Mouse (Mus musculus): ENCODE measurements around the gene Dtx1. TPM values are rescaled to one million over a fixed set of nuclear protein-coding genes. Genes with fewer than 3 reads are reported as not detected.

Dtx1 gene
- total RNA-seq (2015): 0.10 TPM in 1 of 2 replicates, not detected in the other
- not detected in 2 replicates for total RNA-seq (2017)

- ATAC-seq (replicated peaks; ENCODE audit: poor library complexity): no peak
Measured at GRCm38 (mm10) chr5:120711827-120712226, at the start of gene Dtx1. Dtx1 (minus strand) TSS chr5:120711927.

DNA sequence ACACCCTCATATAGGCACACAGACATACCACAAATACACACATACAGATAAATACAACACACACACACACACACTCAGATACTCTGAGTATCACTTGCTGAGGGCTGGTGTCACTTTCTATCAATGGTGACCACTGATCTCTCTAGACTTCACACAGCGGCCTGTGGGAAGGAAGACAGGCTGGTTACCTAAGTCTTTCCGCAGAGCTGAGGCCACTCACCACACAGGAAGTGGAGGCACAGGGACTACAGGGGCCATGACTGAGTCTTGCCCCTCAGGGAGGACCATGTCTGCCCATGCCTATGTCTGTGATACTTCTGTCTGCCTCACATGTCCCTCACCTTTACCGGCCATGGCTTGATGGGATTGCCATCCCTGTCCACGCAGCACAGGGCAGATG is 42.5 kb upstream of the Dtx1 start:
- peak; percentile 69 for ATAC-seq (replicated peaks; ENCODE audit: poor library complexity)

GRCm38 (mm10) chr5:120752786-120753185 is 41.1 kb upstream of the Dtx1 start:
- no peak for ATAC-seq (replicated peaks; ENCODE audit: poor library complexity)

GRCm38 (mm10) chr5:120751206-120751605 is 39.5 kb upstream of the Dtx1 start:
- no peak for ATAC-seq (replicated peaks; ENCODE audit: poor library complexity)

DNA sequence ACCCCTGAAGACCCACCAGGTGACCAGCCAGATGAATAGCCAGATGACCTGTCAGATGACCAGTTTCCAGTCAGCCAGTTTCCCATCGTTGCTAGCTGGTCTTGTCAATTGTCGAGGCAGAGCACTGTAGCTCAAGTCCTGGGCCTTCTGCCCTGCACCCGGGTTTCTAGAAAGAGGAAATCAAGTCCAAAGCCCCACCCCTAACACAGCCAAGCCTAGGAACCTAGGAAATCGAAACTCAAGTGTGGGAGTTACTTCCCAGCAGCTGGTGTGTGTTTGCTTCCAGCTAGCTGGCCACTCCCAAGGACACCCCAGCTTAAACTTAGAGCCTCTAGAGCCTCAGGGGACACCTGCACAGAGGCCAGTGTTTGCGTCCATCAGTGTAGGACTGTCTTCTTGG is 38.0 kb upstream of the Dtx1 start, which contains the start of gene Oas2:
Gene Oas2 (minus strand): TSS at position 166 of the 400 bp plus-strand sequence.
- ATAC-seq (replicated peaks; ENCODE audit: poor library complexity): peak; percentile 71

DNA sequence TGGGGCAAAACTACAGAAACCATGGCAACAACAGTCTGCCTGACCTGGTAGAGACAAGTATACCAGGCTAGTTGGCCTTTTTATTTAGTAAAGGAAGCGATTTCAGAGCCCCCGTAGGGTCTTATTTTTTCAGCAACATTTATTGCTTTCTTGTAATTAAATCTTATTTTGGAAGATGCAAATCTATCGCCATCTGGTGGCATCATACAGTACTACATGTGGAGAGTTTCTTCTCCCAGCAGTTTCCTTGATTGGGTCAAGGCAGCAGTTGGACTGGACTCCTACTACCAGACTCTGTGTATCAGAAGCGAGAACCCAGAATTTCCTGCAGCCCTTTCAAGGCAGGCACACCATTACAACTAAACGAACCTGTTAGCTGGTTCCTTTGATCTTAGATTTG is 34.7 kb upstream of the Dtx1 start:
- ATAC-seq (replicated peaks; ENCODE audit: poor library complexity): 0 out of 2 replicates have a peak, but pooled peaks have one; percentile 40

- ATAC-seq (replicated peaks; ENCODE audit: poor library complexity): peak; percentile 85
Measured at GRCm38 (mm10) chr5:120742125-120742524, 30.4 kb upstream of the Dtx1 start.

- ATAC-seq (replicated peaks; ENCODE audit: poor library complexity): no peak
Measured at GRCm38 (mm10) chr5:120734380-120734990, 22.8 kb upstream of the Dtx1 start.

DNA sequence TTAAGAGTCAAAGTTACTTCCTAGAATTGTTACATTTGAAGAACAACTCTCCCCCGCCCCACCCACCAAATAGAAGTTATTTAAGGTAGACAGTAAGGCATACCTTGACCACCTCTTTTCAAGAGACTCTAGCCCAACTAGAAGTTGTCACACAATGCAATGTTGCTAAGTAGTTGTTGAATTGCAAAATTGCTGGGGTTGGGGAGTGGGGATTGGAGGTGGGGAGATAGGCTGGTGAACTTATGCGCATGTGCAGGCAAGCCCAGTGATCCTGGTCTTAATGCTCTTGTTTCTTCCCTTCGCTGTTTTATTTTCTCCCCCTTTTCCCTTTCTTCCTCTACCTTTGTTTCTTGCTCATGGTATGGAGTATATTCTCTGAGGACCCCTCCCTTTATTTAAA is 22.0 kb upstream of the Dtx1 start:
- ATAC-seq (replicated peaks; ENCODE audit: poor library complexity): no peak

GRCm38 (mm10) chr5:120732740-120733139 is 21.0 kb upstream of the Dtx1 start:
- no peak for ATAC-seq (replicated peaks; ENCODE audit: poor library complexity)

GRCm38 (mm10) chr5:120729319-120729718 is 17.6 kb upstream of the Dtx1 start:
- ATAC-seq (replicated peaks; ENCODE audit: poor library complexity): no peak

- ATAC-seq (replicated peaks; ENCODE audit: poor library complexity): no peak
Measured at GRCm38 (mm10) chr5:120725811-120726455, 14.2 kb upstream of the Dtx1 start.

DNA sequence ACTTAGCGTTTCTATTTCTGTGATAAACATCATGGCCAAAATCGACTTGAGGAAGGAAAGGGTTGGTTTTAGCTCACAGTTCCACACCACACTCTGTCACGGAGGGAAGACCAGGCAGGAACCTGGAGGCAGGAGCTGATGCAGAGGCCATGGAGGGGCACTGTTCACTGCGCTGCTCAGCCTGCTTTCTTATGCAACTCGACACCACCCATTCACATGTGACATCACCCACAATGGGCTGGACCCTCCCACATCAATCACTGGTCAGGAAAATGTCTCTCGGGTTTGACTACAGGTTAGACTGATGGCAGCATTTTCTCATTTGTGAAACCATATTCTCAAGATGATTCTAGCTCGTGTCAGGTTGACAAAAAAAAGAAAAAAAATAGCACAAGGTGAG is 9.3 kb upstream of the Dtx1 start:
- ATAC-seq (replicated peaks; ENCODE audit: poor library complexity): no peak

DNA sequence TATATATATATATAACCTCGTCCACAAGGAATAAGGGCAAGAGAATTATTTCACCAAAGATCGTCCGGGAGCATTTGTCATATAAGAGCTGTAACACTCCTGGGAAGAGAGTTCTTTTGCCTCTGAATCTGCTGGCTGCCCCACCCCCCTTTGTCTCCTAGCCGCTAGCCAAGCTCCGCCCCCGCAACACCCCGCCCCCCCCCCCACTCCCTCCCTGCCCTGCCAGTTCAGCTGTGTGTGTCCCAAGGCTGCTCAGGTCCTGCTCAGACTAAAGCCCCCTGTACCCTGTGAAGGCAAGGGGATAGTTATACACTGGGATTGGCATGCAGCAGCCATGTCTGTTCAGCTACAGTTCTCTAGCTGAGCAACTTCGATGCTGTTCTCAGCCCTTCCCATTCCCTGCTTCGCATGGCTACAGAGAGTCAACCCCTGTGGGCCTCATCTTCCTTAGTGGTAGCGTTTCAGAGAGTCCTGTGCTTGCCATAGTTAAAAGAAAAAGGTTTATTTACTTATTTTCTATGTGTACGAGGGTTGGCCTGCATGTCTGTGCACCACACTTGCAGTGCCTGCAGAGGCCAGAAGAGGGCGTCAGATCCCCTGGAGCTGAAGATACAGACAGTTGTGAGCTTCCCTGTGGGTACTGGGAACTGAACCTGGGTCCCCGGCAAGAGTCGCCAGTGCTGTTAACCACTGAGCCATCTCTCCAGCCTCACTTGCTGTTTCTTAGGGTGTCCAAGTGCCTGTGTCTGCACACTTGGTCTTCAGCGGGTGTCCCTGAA is 7.1 kb upstream of the Dtx1 start:
- ATAC-seq (replicated peaks; ENCODE audit: poor library complexity): no peak

- no peak for ATAC-seq (replicated peaks; ENCODE audit: poor library complexity)
Measured at GRCm38 (mm10) chr5:120717136-120717535, 5.4 kb upstream of the Dtx1 start.

DNA sequence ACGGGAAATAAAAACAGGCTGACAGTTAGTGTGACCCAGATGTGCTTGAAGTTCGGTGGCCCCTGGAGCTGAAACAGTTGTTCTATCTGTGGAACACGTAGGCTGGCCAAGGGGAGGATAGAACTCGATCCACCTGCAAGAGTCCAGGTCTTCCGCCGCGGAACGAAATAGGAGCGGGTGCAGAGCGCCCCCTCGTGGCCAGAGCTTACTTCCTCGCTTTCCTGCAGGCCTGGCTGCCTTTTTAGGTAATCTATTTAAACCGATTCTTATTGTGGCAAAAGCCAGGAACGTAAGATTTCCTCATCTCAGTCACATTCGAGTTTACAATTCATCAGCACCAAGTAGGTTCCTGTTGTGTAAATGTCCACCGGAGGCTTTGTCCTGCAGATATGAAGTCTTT is 2.6 kb upstream of the Dtx1 start:
- ATAC-seq (replicated peaks; ENCODE audit: poor library complexity): peak; percentile 78

DNA sequence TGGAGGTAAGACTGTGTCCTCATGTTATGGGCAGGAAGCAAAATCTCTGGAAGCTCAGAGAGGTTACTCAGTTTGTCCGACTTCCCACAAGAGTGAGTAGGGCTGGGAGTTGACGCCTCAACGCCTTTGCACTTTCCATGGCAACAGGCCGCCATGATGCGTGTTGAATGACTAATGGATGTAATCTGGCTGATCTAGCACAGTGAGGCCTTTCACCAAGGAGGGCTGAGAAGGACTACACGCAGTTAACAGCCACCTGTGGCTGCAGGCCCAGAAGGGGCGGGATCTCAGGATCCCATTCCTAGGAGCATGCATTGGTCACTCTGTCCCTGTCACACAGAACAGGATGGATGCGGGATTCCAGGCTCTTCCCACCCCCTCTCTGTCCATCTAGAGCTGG is 994 bp upstream of the Dtx1 start:
- no peak for ATAC-seq (replicated peaks; ENCODE audit: poor library complexity)

GRCm38 (mm10) chr5:120711416-120711815 is 311 bp downstream of the Dtx1 start:
- ATAC-seq (replicated peaks; ENCODE audit: poor library complexity): no peak; the same call in 1 of the 2 replicates

DNA sequence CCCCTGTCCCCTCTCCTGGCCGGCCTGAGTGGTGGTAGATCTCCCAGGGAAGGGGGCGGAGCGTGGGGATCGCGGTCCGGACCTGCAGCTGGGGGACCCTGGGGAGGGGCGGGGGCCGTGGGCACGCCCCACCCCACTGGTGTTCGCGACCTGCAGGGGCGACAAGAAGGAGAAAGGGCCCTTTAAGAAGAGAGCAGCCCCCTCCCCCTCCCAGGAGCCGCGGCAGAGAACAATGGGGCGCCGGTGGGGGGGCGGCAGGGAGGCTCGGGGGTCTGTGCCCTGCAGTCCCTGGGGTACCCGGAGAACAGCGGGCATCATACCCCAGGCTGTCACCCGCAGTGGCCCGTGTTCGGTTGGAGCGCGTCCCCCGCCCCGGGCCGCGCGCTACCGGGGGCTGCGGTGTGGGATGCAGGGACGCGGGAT is 890 bp downstream of the Dtx1 start:
- no peak for ATAC-seq (replicated peaks; ENCODE audit: poor library complexity)

DNA sequence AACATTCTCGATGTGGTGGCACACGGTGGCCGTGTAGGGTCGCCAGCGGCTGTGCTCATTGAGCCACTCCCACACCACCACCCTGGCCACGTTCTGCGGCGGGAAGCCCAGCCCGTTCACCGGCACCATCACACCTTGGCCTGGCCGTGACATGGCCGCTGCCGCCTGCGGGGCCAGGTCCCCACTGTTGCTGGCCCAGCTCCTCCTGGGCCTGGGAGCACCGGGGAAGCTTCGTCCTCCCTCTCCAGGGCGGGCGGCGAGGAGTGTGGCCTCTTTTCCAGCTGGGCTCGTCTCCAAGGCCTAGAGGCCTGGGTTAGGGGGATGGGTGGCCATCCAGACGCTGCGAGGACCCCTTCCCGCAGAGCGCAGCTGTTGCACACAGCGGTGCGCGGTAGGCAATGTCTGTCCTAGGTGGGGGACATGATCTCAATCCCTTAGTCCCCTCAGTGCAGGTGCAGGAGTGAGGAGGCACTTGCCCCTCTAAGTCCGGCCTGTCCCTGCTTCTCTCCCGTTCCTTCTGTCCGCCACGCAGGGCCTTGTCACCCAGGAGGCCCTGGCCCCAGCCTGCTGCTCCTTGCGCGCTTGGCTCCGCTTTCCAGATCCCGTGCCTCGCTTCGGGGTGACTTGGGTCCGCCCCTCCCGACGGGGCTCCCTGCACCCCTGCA is 1.4 kb downstream of the Dtx1 start:
- no peak for ATAC-seq (replicated peaks; ENCODE audit: poor library complexity)

- no peak for ATAC-seq (replicated peaks; ENCODE audit: poor library complexity)
Measured at GRCm38 (mm10) chr5:120706976-120707375, 4.8 kb downstream of the Dtx1 start.

Measured in megakaryocyte progenitor cell, adult 5-6 weeks (primary cell).